Mouse (Mus musculus): ENCODE results near the gene Ncbp2.

DNA sequence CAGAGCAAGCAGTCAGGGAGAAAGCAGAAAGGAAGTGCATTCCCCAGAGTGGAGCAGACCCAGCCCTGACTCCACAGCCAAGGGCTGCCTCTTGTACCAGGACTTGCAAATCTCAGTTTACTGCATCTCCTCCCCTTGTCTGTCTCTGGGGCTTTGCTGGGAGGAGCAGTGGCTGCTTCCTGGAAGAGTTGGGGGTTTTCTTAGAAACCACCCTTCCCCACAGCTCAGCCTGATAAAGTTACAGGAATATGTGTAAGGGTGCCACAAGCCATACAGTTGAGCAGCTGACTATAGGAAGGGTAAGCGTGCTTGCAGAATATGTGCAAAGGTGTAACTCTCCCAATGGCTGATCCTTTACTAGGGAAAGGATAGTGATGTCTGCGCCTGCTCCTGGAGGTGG is 7.7 kb upstream of the Ncbp2 start:
- TF ChIP-seq CTCF (IDR thresholded peaks at IDR 0.05; ENCODE audit: control insufficient read depth, insufficient read depth, insufficient read length), result no peak
- TF ChIP-seq MYOG (IDR thresholded peaks at IDR 0.05; ENCODE audit: control insufficient read depth, extremely low read depth, insufficient read length), result no peak
- TF ChIP-seq FOSL1 (IDR thresholded peaks at IDR 0.05; ENCODE audit: insufficient read depth, low read length, poor library complexity, severe bottlenecking), result no peak
- TF ChIP-seq USF1 (IDR thresholded peaks at IDR 0.05; ENCODE audit: low read depth), result no peak
- no peak for TF ChIP-seq MAX (IDR thresholded peaks at IDR 0.05)
- no peak for TF ChIP-seq CEBPB (IDR thresholded peaks at IDR 0.05; ENCODE audit: low read depth)
- TF ChIP-seq MYOD1 (IDR thresholded peaks at IDR 0.05; ENCODE audit: control insufficient read depth, insufficient read length, low read depth), result no peak

Data from C2C12 (cell line).